9 mouse cellular contexts compared by ENCODE assay signal in the genomic region with DNA sequence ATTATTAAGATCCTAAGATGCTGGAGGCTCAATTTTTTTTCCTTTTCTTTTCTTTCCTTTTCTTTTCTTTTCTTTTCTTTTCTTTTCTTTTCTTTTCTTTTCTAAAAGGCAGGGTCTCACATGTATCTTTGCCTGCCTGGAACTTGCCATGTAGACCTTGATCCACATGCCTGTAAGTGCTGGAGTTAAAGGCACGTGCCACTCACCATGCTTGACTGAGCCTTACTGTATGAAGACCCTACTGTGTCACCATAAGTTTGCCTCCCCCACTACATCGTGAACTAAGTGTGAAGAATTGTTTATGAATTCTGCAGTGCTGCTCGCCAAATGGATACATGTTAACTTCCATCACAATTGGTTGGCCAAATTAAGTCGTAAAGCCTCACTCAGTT. TPM values are rescaled to one million over a fixed set of nuclear protein-coding genes. Genes with fewer than 3 reads are reported as not detected.
DNase-seq lines count a peak whose midpoint lies in the region; ATAC-seq and TF ChIP-seq lines count a peak whose summit lies in the region.
"Had no signal": no experiment of that assay in that cellular context is flagged by ENCODE, and none has a peak within 500 bp of the region (broad histone marks: within the 10 kb centered on the region; RNA-seq: fewer than 3 reads in every experiment).

No protein-coding gene starts in this region.

- no peak for TF ChIP-seq EP300 in heart, adult 2 months (IDR thresholded peaks at IDR 0.05; ENCODE audit: insufficient read depth, low read depth, low read length)

- H3K36me3 ChIP-seq in heart, adult 2 months (ENCODE audit: control insufficient read depth, insufficient read depth, low read length): no peaks in the 10 kb centered on the region
- H3K36me3 ChIP-seq in E14TG2a.4 (ENCODE audit: insufficient read depth, low read length): peaks cover 21% of the 10 kb centered on the region
- no peaks in the 10 kb centered on the region for H3K36me3 ChIP-seq in forebrain, postnatal 0 days (ENCODE audit: insufficient read depth)
- no peaks in the 10 kb centered on the region for H3K36me3 ChIP-seq in liver, embryonic 15.5 days (replicated peaks)

- H3K4me2 ChIP-seq in forebrain, postnatal 0 days (ENCODE audit: low read depth): peak overlapping the region; percentile 77
- peak overlapping the region; percentile 93 for H3K4me2 ChIP-seq in liver, embryonic 15.5 days

- H3K9me3 ChIP-seq in E14TG2a.4 (ENCODE audit: low read length): no peaks in the 10 kb centered on the region
- H3K9me3 ChIP-seq in forebrain, postnatal 0 days (ENCODE audit: low read length): no peaks in the 10 kb centered on the region
- H3K9me3 ChIP-seq in liver, embryonic 15.5 days (replicated peaks): no peaks in the 10 kb centered on the region

- DNase-seq in heart, adult 2 months: no peak
- no peak for DNase-seq in heart, postnatal 14 days
- no peak for DNase-seq in forebrain, postnatal 0 days
- DNase-seq in urinary bladder, postnatal 10 days (ENCODE audit: low spot score): no peak
- DNase-seq in adrenal gland, adult 2 months: no peak

- WGBS in heart, adult 2 months: 86% methylated on average over 4 of the region's 4 CpGs
- WGBS in forebrain, postnatal 0 days: 54% methylated on average over 4 of the region's 4 CpGs
- WGBS in liver, embryonic 15.5 days (ENCODE audit: insufficient replicate concordance): 63% methylated on average over 4 of the region's 4 CpGs

- H3K4me1 ChIP-seq in heart, adult 2 months (ENCODE audit: control insufficient read depth, insufficient read depth, low read length): peaks cover 9% of the 10 kb centered on the region
- H3K4me1 ChIP-seq in E14TG2a.4 (replicated peaks; ENCODE audit: low read depth, low read length): peaks cover 73% of the 10 kb centered on the region
- peaks cover 15% of the 10 kb centered on the region; the same call in 1 of the 2 replicates for H3K4me1 ChIP-seq in forebrain, postnatal 0 days (ENCODE audit: insufficient read depth)
- H3K4me1 ChIP-seq in liver, embryonic 15.5 days (replicated peaks): peaks cover 83% of the 10 kb centered on the region

- H3K4me3 ChIP-seq in heart, adult 2 months: peak overlapping the region; percentile 71
- H3K4me3 ChIP-seq in E14TG2a.4 (replicated peaks; ENCODE audit: low read length): peak overlapping the region; percentile 90
- no peak overlapping the region for H3K4me3 ChIP-seq in forebrain, postnatal 0 days (ENCODE audit: low read depth, low read length)
- peak overlapping the region; percentile 76; the same call in 1 of the 2 replicates for H3K4me3 ChIP-seq in liver, embryonic 15.5 days (replicated peaks)

- H3K79me2 ChIP-seq in heart, adult 2 months (replicated peaks; ENCODE audit: control insufficient read depth, insufficient read depth, low read length): no peaks in the 10 kb centered on the region

- H3K27me3 ChIP-seq in heart, adult 2 months (ENCODE audit: control insufficient read depth, insufficient read depth, low read length): no peaks in the 10 kb centered on the region
- H3K27me3 ChIP-seq in E14TG2a.4 (ENCODE audit: insufficient read depth, low read length): no peaks in the 10 kb centered on the region
- H3K27me3 ChIP-seq in forebrain, postnatal 0 days (ENCODE audit: insufficient read depth, low read length): no peaks in the 10 kb centered on the region
- H3K27me3 ChIP-seq in liver, embryonic 15.5 days: no peaks in the 10 kb centered on the region

- no peak for ATAC-seq in forebrain, postnatal 0 days
- ATAC-seq in liver, embryonic 15.5 days (ENCODE audit: insufficient read depth): no peak
- no peak for ATAC-seq in megakaryocyte-erythroid progenitor cell, adult 5-6 weeks (replicated peaks; ENCODE audit: low FRiP score, low TSS enrichment, poor library complexity, severe bottlenecking)

- intact Hi-C loops in heart, adult 2 months (cut with DNase I): no loop called here
- intact Hi-C loops in heart, postnatal 14 days (cut with DNase I): loop anchor here (5.0 kb wide), 1 partner anchor 81 kb away; a partner anchor contains a TSS

- no peak for TF ChIP-seq POLR2A in heart, adult 2 months (IDR thresholded peaks at IDR 0.05; ENCODE audit: insufficient read depth, low read depth, low read length)

- no peak for TF ChIP-seq CTCF in heart, adult 2 months (IDR thresholded peaks at IDR 0.05)
- TF ChIP-seq CTCF in E14TG2a.4 (conservative IDR thresholded peaks at IDR 0.05; ENCODE audit: low read length): no peak
- TF ChIP-seq CTCF in forebrain, postnatal 0 days (IDR thresholded peaks at IDR 0.05; ENCODE audit: low read depth): no peak

- no peak overlapping the region for H3K9ac ChIP-seq in heart, adult 2 months (ENCODE audit: low read depth, low read length)
- no peak overlapping the region for H3K9ac ChIP-seq in forebrain, postnatal 0 days
- no peak overlapping the region for H3K9ac ChIP-seq in liver, embryonic 15.5 days

- peak overlapping the region; percentile 99 for H3K27ac ChIP-seq in heart, adult 2 months
- H3K27ac ChIP-seq in forebrain, postnatal 0 days (ENCODE audit: low read depth, low read length): no peak overlapping the region
- H3K27ac ChIP-seq in liver, embryonic 15.5 days (replicated peaks): peak overlapping the region; percentile 96

RNA-seq across cellular contexts. Expression of a gene that starts 0.6 kb away (rescaled TPM):
- 10 to 100 TPM; 26.8 to 30.0 TPM for total RNA-seq in heart, adult 2 months (2021)
- 38.6 and 42.0 TPM in 2 replicates for polyA plus RNA-seq in heart, adult 2 months (2012; rRNA removed)
- total RNA-seq in heart, postnatal 14 days (2021): 10 to 100 TPM; 32.0 to 33.6 TPM
- 37.2 and 51.4 TPM in 2 replicates for total RNA-seq in forebrain, postnatal 0 days (2014; rRNA removed)
- polyA plus RNA-seq in forebrain, postnatal 0 days (2015; fragmentation: Nextera tagmentation; extraction: Ambion mirVana): 16.6 and 19.8 TPM in 2 replicates
- 9.0 and 10.9 TPM in 2 replicates for polyA plus RNA-seq in liver, embryonic 15.5 days (2015; fragmentation: Nextera tagmentation; extraction: Ambion mirVana)
- 8.6 and 15.1 TPM in 2 replicates for total RNA-seq in megakaryocyte-erythroid progenitor cell, adult 5-6 weeks (2014; fragmentation: Nextera tagmentation)
- total RNA-seq in megakaryocyte-erythroid progenitor cell, adult 5-6 weeks (2017): 4.8 and 30.1 TPM in 2 replicates
- total RNA-seq in adrenal gland, adult 2 months (2021): 10 to 100 TPM; 40.7 to 52.9 TPM
- 133 and 156 TPM in 2 replicates for polyA plus RNA-seq in adrenal gland, adult 2 months (2012; rRNA removed)

RNA-seq across cellular contexts. Expression of a gene that starts 5.7 kb away (rescaled TPM):
- 1 to 10 TPM; 2.2 to 4.2 TPM for total RNA-seq in heart, adult 2 months (2021)
- 2.8 and 3.8 TPM in 2 replicates for polyA plus RNA-seq in heart, adult 2 months (2012; rRNA removed)
- 1 to 10 TPM; 1.5 to 1.9 TPM for total RNA-seq in heart, postnatal 14 days (2021)
- total RNA-seq in forebrain, postnatal 0 days (2014; rRNA removed): 0.38 TPM in 1 of 2 replicates, not detected in the other
- 0.67 TPM in 1 of 2 replicates, not detected in the other for polyA plus RNA-seq in forebrain, postnatal 0 days (2015; fragmentation: Nextera tagmentation; extraction: Ambion mirVana)
- 0.14 and 0.23 TPM in 2 replicates for polyA plus RNA-seq in liver, embryonic 15.5 days (2015; fragmentation: Nextera tagmentation; extraction: Ambion mirVana)
- total RNA-seq in megakaryocyte-erythroid progenitor cell, adult 5-6 weeks (2014; fragmentation: Nextera tagmentation): not detected in 2 replicates
- total RNA-seq in megakaryocyte-erythroid progenitor cell, adult 5-6 weeks (2017): not detected in 2 replicates
- 1 to 10 TPM; 1.6 to 2.1 TPM for total RNA-seq in adrenal gland, adult 2 months (2021)
- 0.36 and 0.83 TPM in 2 replicates for polyA plus RNA-seq in adrenal gland, adult 2 months (2012; rRNA removed)

RNA-seq across cellular contexts. Expression of a gene that starts 21.1 kb away (rescaled TPM):
- total RNA-seq in heart, adult 2 months (2021): not detected
- not detected in 2 replicates for polyA plus RNA-seq in heart, adult 2 months (2012; rRNA removed)
- not detected for total RNA-seq in heart, postnatal 14 days (2021)
- not detected in 2 replicates for total RNA-seq in forebrain, postnatal 0 days (2014; rRNA removed)
- not detected in 2 replicates for polyA plus RNA-seq in forebrain, postnatal 0 days (2015; fragmentation: Nextera tagmentation; extraction: Ambion mirVana)
- polyA plus RNA-seq in liver, embryonic 15.5 days (2015; fragmentation: Nextera tagmentation; extraction: Ambion mirVana): not detected in 2 replicates
- total RNA-seq in megakaryocyte-erythroid progenitor cell, adult 5-6 weeks (2014; fragmentation: Nextera tagmentation): not detected in 2 replicates
- not detected in 2 replicates for total RNA-seq in megakaryocyte-erythroid progenitor cell, adult 5-6 weeks (2017)
- not detected for total RNA-seq in adrenal gland, adult 2 months (2021)
- not detected in 2 replicates for polyA plus RNA-seq in adrenal gland, adult 2 months (2012; rRNA removed)
- polyA plus RNA-seq: inflammation-experienced regulatory T-cells, adult 6 months had no signal

RNA-seq across cellular contexts. Expression of a gene that starts 36.6 kb away (rescaled TPM):
- total RNA-seq in heart, adult 2 months (2021): 10 to 100 TPM; 27.2 to 27.8 TPM
- polyA plus RNA-seq in heart, adult 2 months (2012; rRNA removed): 42.6 and 49.0 TPM in 2 replicates
- total RNA-seq in heart, postnatal 14 days (2021): 10 to 100 TPM; 39.7 to 47.1 TPM
- 61.6 and 84.6 TPM in 2 replicates for total RNA-seq in forebrain, postnatal 0 days (2014; rRNA removed)
- 27.3 and 46.8 TPM in 2 replicates for polyA plus RNA-seq in forebrain, postnatal 0 days (2015; fragmentation: Nextera tagmentation; extraction: Ambion mirVana)
- 14.0 and 16.3 TPM in 2 replicates for polyA plus RNA-seq in liver, embryonic 15.5 days (2015; fragmentation: Nextera tagmentation; extraction: Ambion mirVana)
- total RNA-seq in megakaryocyte-erythroid progenitor cell, adult 5-6 weeks (2014; fragmentation: Nextera tagmentation): 25.4 and 35.5 TPM in 2 replicates
- 5.1 and 39.4 TPM in 2 replicates for total RNA-seq in megakaryocyte-erythroid progenitor cell, adult 5-6 weeks (2017)
- total RNA-seq in adrenal gland, adult 2 months (2021): 10 to 100 TPM; 39.7 to 56.9 TPM
- 97.8 and 107 TPM in 2 replicates for polyA plus RNA-seq in adrenal gland, adult 2 months (2012; rRNA removed)
